Mouse (Mus musculus) subcutaneous adipose tissue, adult 2 months (tissue): Measurements from ENCODE around the gene Hist1h3f. TPM values are rescaled to one million over a fixed set of nuclear protein-coding genes. Genes with fewer than 3 reads are reported as not detected.

Experiments
- polyA plus RNA-seq: library from polyadenylated mRNA; depleted of rRNA; stranded (reverse); fragments of >200 nt; gene quantifications from 2 replicates; pipeline ENCODE4 v1.2.3, GENCODE M21; 2012; ENCODE audit warnings: low replicate concordance; rRNA removed

The Hist1h3f gene
- 2.2 and 3.5 TPM in 2 replicates for polyA plus RNA-seq

GRCm38 (mm10) chr13:23543965-23544786, at the start of gene Hist1h3f:
Hist1h3f (plus strand) TSS chr13:23544052.

GRCm38 (mm10) chr13:23530901-23531875, 12.7 kb upstream of the Hist1h3f start, which contains the start of gene Hist1h4h:
Hist1h4h (plus strand) TSS chr13:23531050.

GRCm38 (mm10) chr13:23533560-23534367, 10.1 kb upstream of the Hist1h3f start, which contains the start of gene Hist1h2af:
Hist1h2af (plus strand) TSS chr13:23533906.

GRCm38 (mm10) chr13:23535137-23536075, 8.4 kb upstream of the Hist1h3f start, which contains the start of gene Hist1h3g:
Hist1h3g (plus strand) TSS chr13:23535422.

DNA sequence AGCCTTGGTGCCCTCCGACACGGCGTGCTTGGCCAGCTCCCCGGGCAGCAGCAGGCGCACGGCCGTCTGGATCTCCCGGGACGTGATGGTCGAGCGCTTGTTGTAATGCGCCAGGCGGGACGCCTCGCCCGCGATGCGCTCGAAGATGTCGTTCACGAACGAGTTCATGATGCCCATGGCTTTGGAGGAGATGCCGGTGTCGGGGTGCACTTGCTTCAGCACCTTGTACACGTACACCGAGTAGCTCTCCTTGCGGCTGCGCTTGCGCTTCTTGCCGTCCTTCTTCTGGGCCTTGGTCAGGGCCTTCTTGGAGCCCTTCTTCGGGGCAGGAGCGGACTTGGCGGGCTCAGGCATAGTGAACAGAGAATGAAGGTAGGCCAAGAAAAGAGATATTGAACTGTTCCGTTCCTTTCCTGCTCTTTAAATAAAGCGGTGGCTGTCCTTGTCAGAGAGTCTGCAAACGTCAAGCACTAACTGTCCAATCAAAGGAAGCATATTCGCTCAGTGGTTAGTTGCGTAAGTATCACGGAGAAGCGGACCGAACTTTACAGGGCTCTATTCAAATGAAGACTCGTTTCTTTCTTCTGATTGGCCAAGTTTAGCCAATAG, 749 bp upstream of the Hist1h3f start, which contains the start of gene Hist1h2bh:
TSS of gene Hist1h2bh (minus strand) at position 394 of the 609 bp plus-strand sequence.

GRCm38 (mm10) chr13:23551146-23551834, 7.4 kb downstream of the Hist1h3f start, which contains the start of gene Hist1h4f:
Hist1h4f (minus strand) TSS chr13:23551648.

DNA sequence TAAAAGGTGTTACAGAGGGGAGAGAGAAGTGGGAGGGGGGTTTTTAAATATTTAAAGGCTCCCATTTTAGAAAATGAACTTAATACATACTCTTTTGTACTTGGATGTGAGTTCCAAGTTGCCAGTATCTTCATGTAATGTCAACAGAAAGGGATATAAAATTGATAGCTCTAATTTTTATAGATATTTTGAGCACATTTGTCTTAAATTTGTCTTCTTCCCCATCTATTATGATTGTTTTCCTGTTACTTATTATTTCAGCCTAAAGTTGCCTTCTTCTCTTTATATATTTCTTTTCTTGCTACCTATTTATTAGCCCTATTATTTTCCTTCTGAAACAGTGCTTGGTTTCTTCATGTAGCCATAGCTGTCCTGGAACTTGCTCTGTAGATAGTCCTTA, 9.1 kb downstream of the Hist1h3f start, which contains the start of gene Hist1h1d:
TSS of gene Hist1h1d (plus strand) at position 301 of the 400 bp plus-strand sequence.

DNA sequence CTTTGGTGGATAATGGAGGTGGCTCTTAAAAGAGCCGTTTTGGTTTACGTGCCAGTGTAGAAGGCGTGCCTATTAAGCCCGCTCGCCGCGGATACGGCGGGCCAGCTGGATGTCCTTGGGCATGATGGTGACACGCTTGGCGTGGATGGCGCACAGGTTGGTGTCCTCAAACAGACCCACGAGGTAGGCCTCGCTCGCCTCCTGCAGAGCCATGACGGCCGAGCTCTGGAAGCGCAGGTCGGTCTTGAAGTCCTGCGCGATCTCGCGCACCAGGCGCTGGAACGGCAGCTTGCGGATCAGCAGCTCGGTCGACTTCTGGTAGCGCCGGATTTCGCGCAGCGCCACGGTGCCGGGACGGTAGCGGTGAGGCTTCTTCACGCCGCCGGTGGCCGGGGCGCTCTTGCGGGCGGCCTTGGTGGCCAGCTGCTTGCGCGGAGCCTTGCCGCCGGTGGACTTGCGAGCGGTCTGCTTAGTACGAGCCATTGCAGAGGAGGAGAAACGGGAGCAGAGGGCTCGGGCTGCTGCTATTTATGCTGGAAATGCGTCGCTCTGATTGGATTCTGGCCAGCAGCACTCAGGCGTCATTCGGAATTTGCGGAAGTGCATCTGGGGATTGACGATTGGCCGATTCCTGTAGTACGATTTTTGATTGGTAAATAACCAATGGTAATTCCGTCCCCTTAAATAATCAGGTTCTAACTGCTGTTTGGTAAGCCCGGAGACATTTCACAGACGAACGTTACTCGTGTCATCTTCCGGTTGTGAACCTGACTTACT, 18.2 kb downstream of the Hist1h3f start, which contains the start of gene Hist1h3e:
TSS of gene Hist1h3e (minus strand) at position 487 of the 777 bp plus-strand sequence.

DNA sequence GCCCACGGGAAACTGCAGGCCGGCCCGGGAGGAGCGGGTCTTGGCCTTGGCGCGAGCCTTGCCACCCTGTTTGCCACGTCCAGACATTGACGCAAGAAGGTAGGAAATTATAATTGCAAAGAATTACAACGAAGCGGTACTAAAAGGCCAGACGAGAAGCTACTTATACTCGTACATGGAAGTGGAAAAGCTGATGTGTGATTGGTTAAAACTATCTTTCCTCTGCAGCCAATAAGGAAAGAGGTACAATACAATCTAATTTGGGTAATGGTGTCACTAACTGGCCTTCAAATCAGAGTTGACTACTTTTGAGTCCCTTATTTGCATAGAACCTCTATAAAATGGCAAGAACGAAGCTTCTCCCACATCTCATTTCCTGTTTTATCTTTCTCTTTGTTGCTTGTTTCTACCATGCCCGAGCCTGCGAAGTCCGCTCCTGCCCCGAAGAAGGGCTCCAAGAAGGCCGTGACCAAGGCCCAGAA, 27.2 kb downstream of the Hist1h3f start, which contains the start of the genes Hist1h2ae and Hist1h2bg:
TSS of gene Hist1h2ae (minus strand) at position 199 of the 482 bp plus-strand sequence.
TSS of gene Hist1h2bg (plus strand) at position 375 of the 482 bp plus-strand sequence.

DNA sequence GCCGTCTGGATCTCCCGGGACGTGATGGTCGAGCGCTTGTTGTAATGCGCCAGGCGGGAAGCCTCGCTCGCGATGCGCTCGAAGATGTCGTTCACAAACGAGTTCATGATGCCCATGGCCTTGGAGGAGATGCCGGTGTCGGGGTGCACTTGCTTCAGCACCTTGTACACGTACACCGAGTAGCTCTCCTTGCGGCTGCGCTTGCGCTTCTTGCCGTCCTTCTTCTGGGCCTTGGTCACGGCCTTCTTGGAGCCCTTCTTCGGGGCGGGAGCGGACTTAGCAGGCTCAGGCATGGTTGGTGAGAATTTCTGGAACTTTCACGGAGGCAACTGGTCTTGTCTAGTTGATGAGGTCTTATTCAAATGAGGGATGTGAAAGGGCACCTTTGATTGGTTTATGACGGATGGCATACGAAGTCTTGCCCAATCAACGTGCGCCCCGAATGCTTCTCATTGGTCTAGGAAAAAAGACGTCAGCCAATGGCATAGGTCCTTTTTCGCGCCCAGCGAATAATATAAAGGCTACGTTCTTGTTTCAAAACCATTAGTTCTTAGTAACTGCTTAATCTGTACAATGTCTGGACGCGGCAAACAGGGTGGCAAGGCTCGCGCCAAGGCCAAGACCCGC, 30.2 kb downstream of the Hist1h3f start, which contains the start of the genes Hist1h2bf and Hist1h2ad:
TSS of gene Hist1h2bf (minus strand) at position 299 of the 627 bp plus-strand sequence.
TSS of gene Hist1h2ad (plus strand) at position 484 of the 627 bp plus-strand sequence.

GRCm38 (mm10) chr13:23575271-23575851, 31.5 kb downstream of the Hist1h3f start, which contains the start of gene Hist1h3d:
Hist1h3d (plus strand) TSS chr13:23575763.

GRCm38 (mm10) chr13:23581408-23582218, 37.8 kb downstream of the Hist1h3f start, which contains the start of gene Hist1h4d:
Hist1h4d (plus strand) TSS chr13:23581598.

